Mouse (Mus musculus) hindbrain, embryonic 11.5 days (tissue): ENCODE data around the gene Capza2. TPM values are rescaled to one million over a fixed set of nuclear protein-coding genes. Genes with fewer than 3 reads are reported as not detected.

Experiments
- ATAC-seq: fragments of 200-750 bp; cut with Nextera tagmentation; 2 replicates; pipeline ENCODE4 v1.8.0; 2017; ENCODE audit warnings: mild to moderate bottlenecking, moderate TSS enrichment, moderate library complexity; ENCODE audit not compliant: low FRiP score
- DNase-seq: peaks from one replicate; pipeline ENCODE4 v3.0.0-alpha.2; 2015; ENCODE audit warnings: low spot score
- H3K27ac ChIP-seq: fragments of 300-500 bp; sonication (generic); 2 replicates; pipeline ENCODE4 v1.5.1; 2014; ENCODE audit warnings: mild to moderate bottlenecking, low read depth, low read length
- H3K27me3 ChIP-seq: fragments of 300-500 bp; sonication (generic); 2 replicates; pipeline ENCODE4 v1.6.1; 2014; ENCODE audit warnings: mild to moderate bottlenecking, low read length, moderate library complexity, mixed read lengths; ENCODE audit not compliant: control insufficient read depth, insufficient read depth
- H3K36me3 ChIP-seq: fragments of 300-500 bp; sonication (generic); 2 replicates; pipeline ENCODE4 v1.6.1; 2014; ENCODE audit warnings: mild to moderate bottlenecking, low read length, moderate library complexity, mixed read lengths; ENCODE audit not compliant: control insufficient read depth, insufficient read depth
- H3K4me1 ChIP-seq: fragments of 300-500 bp; sonication (generic); replicated peaks from 2 replicates; pipeline ENCODE4 v1.6.1; 2014; ENCODE audit warnings: low read length, mixed read lengths; ENCODE audit not compliant: control insufficient read depth, insufficient read depth
- H3K4me2 ChIP-seq: fragments of 300-500 bp; sonication (generic); replicated peaks from 2 replicates; pipeline ENCODE4 v1.6.1; 2014; ENCODE audit warnings: mild to moderate bottlenecking, low read depth, low read length
- H3K4me3 ChIP-seq: fragments of 300-500 bp; sonication (generic); 2 replicates; pipeline ENCODE4 v1.5.1; 2014; ENCODE audit warnings: low read depth, low read length
- H3K9ac ChIP-seq: fragments of 300-500 bp; sonication (generic); 2 replicates; pipeline ENCODE4 v1.6.1; 2014; ENCODE audit warnings: low read depth, low read length
- H3K9me3 ChIP-seq: fragments of 300-500 bp; sonication (generic); 2 replicates; pipeline ENCODE4 v1.6.1; 2016; ENCODE audit warnings: low read length; ENCODE audit not compliant: control insufficient read depth
- WGBS: fragments of 180-500 bp; shearing (Covaris S2); extraction: QIAGEN DNeasy Blood & Tissue Kit; methylation state at CpG from one replicate; pipeline ENCODE4 v1.1.7; 2014; 5-methylcytosine and 5-hydroxymethylcytosine counted together
- polyA plus RNA-seq: library from polyadenylated mRNA; unstranded; fragments of >200 nt; fragmentation: Nextera tagmentation; extraction: Ambion mirVana; gene quantifications from 2 replicates; pipeline ENCODE4 v1.2.1, GENCODE M21; 2014

Gene Capza2
- polyA plus RNA-seq, 1 experiment from 2014 or later = 268 TPM

- 0% methylated on average over 23 of the region's 45 CpGs for WGBS
- peak; percentile 98 for DNase-seq
- Histone ChIP-seq H3K9me3 (no peaks in the 10 kb centered on the region), H3K27ac (peak overlapping the region; percentile 95), H3K4me3 (peak overlapping the region; percentile 90), H3K9ac (peak overlapping the region; percentile 90), H3K27me3 (no peaks in the 10 kb centered on the region), H3K4me1 (no peaks in the 10 kb centered on the region), H3K36me3 (0 out of 2 replicates have a peak, but pooled peaks cover 3% of the 10 kb centered on the region), H3K4me2 (peak overlapping the region; percentile 63)
- peak; percentile 96 for ATAC-seq
These were observed 733 bp downstream of the Capza2 start for GRCm38 (mm10) chr6:17636764-17637170.

- Histone ChIP-seq H3K36me3 (0 out of 2 replicates have a peak, but pooled peaks cover 3% of the 10 kb centered on the region), H3K4me2 (peak overlapping the region; percentile 63), H3K9me3 (no peaks in the 10 kb centered on the region), H3K4me3 (peak overlapping the region; percentile 90), H3K27ac (peak overlapping the region; percentile 95), H3K9ac (peak overlapping the region; percentile 90), H3K4me1 (no peaks in the 10 kb centered on the region), H3K27me3 (no peaks in the 10 kb centered on the region)
- WGBS = under 1% methylated on average over 44 of the region's 62 CpGs
- DNase-seq = peak; percentile 49
- peak; percentile 92 for ATAC-seq
These were observed 1.5 kb downstream of the Capza2 start for GRCm38 (mm10) chr6:17637205-17638203.

- WGBS = 91% methylated on average over 9 of the region's 9 CpGs
- Histone ChIP-seq H3K36me3 (0 out of 2 replicates have a peak, but pooled peaks cover 3% of the 10 kb centered on the region), H3K4me1 (no peaks in the 10 kb centered on the region), H3K27ac (no peak overlapping the region), H3K9ac (no peak overlapping the region), H3K27me3 (no peaks in the 10 kb centered on the region), H3K9me3 (no peaks in the 10 kb centered on the region), H3K4me3 (no peak overlapping the region), H3K4me2 (no peak overlapping the region)
- ATAC-seq = no peak
- no peak for DNase-seq
These were observed 4.0 kb downstream of the Capza2 start for GRCm38 (mm10) chr6:17640031-17640430.

- H3K4me2 ChIP-seq = no peak overlapping the region
- ATAC-seq = no peak
- H3K4me3 ChIP-seq = no peak overlapping the region
- no peak overlapping the region for H3K9ac ChIP-seq
- 0 out of 2 replicates have a peak, but pooled peaks cover 3% of the 10 kb centered on the region for H3K36me3 ChIP-seq
- no peaks in the 10 kb centered on the region for H3K9me3 ChIP-seq
- WGBS = 71% methylated on average over 3 of the region's 3 CpGs
- no peaks in the 10 kb centered on the region for H3K4me1 ChIP-seq
- DNase-seq = no peak
- no peaks in the 10 kb centered on the region for H3K27me3 ChIP-seq
- H3K27ac ChIP-seq = no peak overlapping the region
These were observed 6.7 kb downstream of the Capza2 start for GRCm38 (mm10) chr6:17642739-17643138.

GRCm38 (mm10) chr6:17646107-17646506, 10.1 kb downstream of the Capza2 start:
- Histone ChIP-seq H3K4me1 (no peaks in the 10 kb centered on the region), H3K9ac (no peak overlapping the region), H3K4me3 (no peak overlapping the region), H3K4me2 (no peak overlapping the region), H3K27me3 (no peaks in the 10 kb centered on the region), H3K9me3 (no peaks in the 10 kb centered on the region), H3K27ac (no peak overlapping the region), H3K36me3 (no peaks in the 10 kb centered on the region)
- WGBS = 84% methylated on average over 3 of the region's 3 CpGs
- DNase-seq = no peak
- no peak for ATAC-seq

GRCm38 (mm10) chr6:17652132-17652531, 16.1 kb downstream of the Capza2 start:
- 83% methylated on average over 2 of the region's 2 CpGs for WGBS
- no peak overlapping the region for H3K4me3 ChIP-seq
- no peak overlapping the region for H3K27ac ChIP-seq
- DNase-seq (no peak), ATAC-seq (no peak)
- H3K9me3 ChIP-seq = no peaks in the 10 kb centered on the region
- no peak overlapping the region for H3K9ac ChIP-seq
- no peak overlapping the region for H3K4me2 ChIP-seq
- H3K27me3 ChIP-seq = no peaks in the 10 kb centered on the region
- no peaks in the 10 kb centered on the region for H3K36me3 ChIP-seq
- H3K4me1 ChIP-seq = no peaks in the 10 kb centered on the region

- 96% methylated on average over 2 of the region's 2 CpGs for WGBS
- Histone ChIP-seq H3K4me3 (no peak overlapping the region), H3K27me3 (no peaks in the 10 kb centered on the region), H3K4me2 (no peak overlapping the region), H3K4me1 (no peaks in the 10 kb centered on the region), H3K27ac (no peak overlapping the region), H3K9ac (no peak overlapping the region), H3K9me3 (no peaks in the 10 kb centered on the region), H3K36me3 (no peaks in the 10 kb centered on the region)
- ATAC-seq = no peak
- no peak for DNase-seq
These were observed 19.0 kb downstream of the Capza2 start for GRCm38 (mm10) chr6:17655080-17655479.

- no peak overlapping the region for H3K4me3 ChIP-seq
- H3K9me3 ChIP-seq = no peaks in the 10 kb centered on the region
- H3K27ac ChIP-seq = no peak overlapping the region
- no peaks in the 10 kb centered on the region for H3K36me3 ChIP-seq
- no peak for ATAC-seq
- no peaks in the 10 kb centered on the region for H3K27me3 ChIP-seq
- H3K4me2 ChIP-seq = no peak overlapping the region
- 84% methylated on average over 1 of the region's 1 CpGs for WGBS
- H3K9ac ChIP-seq = no peak overlapping the region
- no peak for DNase-seq
- no peaks in the 10 kb centered on the region for H3K4me1 ChIP-seq
These were observed 21.3 kb downstream of the Capza2 start for GRCm38 (mm10) chr6:17657308-17657707.

- no peak overlapping the region for H3K9ac ChIP-seq
- H3K27ac ChIP-seq = no peak overlapping the region
- no peak overlapping the region for H3K4me2 ChIP-seq
- H3K4me3 ChIP-seq = no peak overlapping the region
- no peak for DNase-seq
- 97% methylated on average over 7 of the region's 7 CpGs for WGBS
- H3K36me3 ChIP-seq = no peaks in the 10 kb centered on the region
- ATAC-seq = no peak
- H3K27me3 ChIP-seq = no peaks in the 10 kb centered on the region
- H3K9me3 ChIP-seq = no peaks in the 10 kb centered on the region
- no peaks in the 10 kb centered on the region for H3K4me1 ChIP-seq
These were observed 29.3 kb downstream of the Capza2 start for GRCm38 (mm10) chr6:17665348-17665747.
